Mouse (Mus musculus) bone marrow macrophage, adult 2 months (primary cell): ENCODE results near the gene Wdr81. TPM values are rescaled to one million over a fixed set of nuclear protein-coding genes. Genes with fewer than 3 reads are reported as not detected.
A peak's percentile ranks its signal among the peaks of the same experiment; 100 is the strongest.
"Not testable (repeated sequence)": the region's sequence is repeated elsewhere in the genome, so short reads cannot be mapped to it uniquely, and the experiment has no call there.

Experiments
- H3K27ac ChIP-seq: 2 replicates; pipeline ENCODE4 v1.5.1; 2012; ENCODE audit warnings: low read depth, low read length; ENCODE audit not compliant: insufficient read depth
- H3K4me1 ChIP-seq: 2 replicates; pipeline ENCODE4 v1.6.1; 2012; ENCODE audit warnings: low read length; ENCODE audit not compliant: control insufficient read depth, insufficient read depth
- H3K4me3 ChIP-seq: 2 replicates; pipeline ENCODE4 v1.5.1; 2012; ENCODE audit warnings: mild to moderate bottlenecking, low read length, moderate library complexity; ENCODE audit not compliant: insufficient read depth
- CTCF ChIP-seq: IDR thresholded peaks from 2 replicates; pipeline ENCODE4 v1.5.1; 2012; ENCODE audit warnings: low read depth, mild to moderate bottlenecking, low read length, moderate library complexity
- POLR2A ChIP-seq: IDR thresholded peaks from 2 replicates; pipeline ENCODE4 v1.6.1; 2012; ENCODE audit warnings: mild to moderate bottlenecking, low read depth, low read length, borderline replicate concordance
- polyA plus RNA-seq: library from polyadenylated mRNA; stranded (reverse); fragments of >200 nt; gene quantifications from 2 replicates; pipeline ENCODE4 v1.2.4, GENCODE M21; 2012; ENCODE audit not compliant: missing spikeins, insufficient read depth, insufficient read length

Gene Wdr81
- polyA plus RNA-seq, 1 experiment = 46.6 TPM

- H3K4me3 ChIP-seq = peak overlapping the region; percentile 91
- H3K27ac ChIP-seq = peak overlapping the region; percentile 72
- peaks cover 41% of the 10 kb centered on the region for H3K4me1 ChIP-seq
- TF ChIP-seq CTCF = no peak
- TF ChIP-seq POLR2A = no peak
Measured at GRCm38 (mm10) chr11:75462253-75462783, 7.8 kb upstream of the Wdr81 start.

GRCm38 (mm10) chr11:75461743-75462252 lies 7.3 kb upstream of the Wdr81 start:
- H3K27ac ChIP-seq = peak overlapping the region; percentile 72
- peaks cover 43% of the 10 kb centered on the region for H3K4me1 ChIP-seq
- no peak for TF ChIP-seq CTCF
- no peak for TF ChIP-seq POLR2A
- peak overlapping the region; percentile 91 for H3K4me3 ChIP-seq

GRCm38 (mm10) chr11:75460844-75461742 lies 6.6 kb upstream of the Wdr81 start, which contains the start of gene Tlcd2:
Gene Tlcd2, plus strand, starts transcription at chr11:75461715.
- Histone ChIP-seq H3K4me3 (peak within 1 kb of the TSS; percentile 91), H3K4me1 (peaks cover 49% of the 10 kb centered on the region), H3K27ac (peak within 1 kb of the TSS; percentile 100)
- no peak; the same call in 1 of the 2 replicates for TF ChIP-seq POLR2A
- TF ChIP-seq CTCF = peak; percentile 19; the same call in 1 of the 2 replicates

- peak overlapping the region; percentile 100 for H3K27ac ChIP-seq
- peak overlapping the region; percentile 63 for H3K4me3 ChIP-seq
- H3K4me1 ChIP-seq = peaks cover 57% of the 10 kb centered on the region
- TF ChIP-seq POLR2A (no peak), CTCF (no peak)
Measured at GRCm38 (mm10) chr11:75460103-75460843, 5.8 kb upstream of the Wdr81 start.

- Histone ChIP-seq H3K27ac (peak overlapping the region; percentile 100), H3K4me1 (peaks cover 60% of the 10 kb centered on the region), H3K4me3 (peak overlapping the region; percentile 45)
- TF ChIP-seq POLR2A = no peak
- TF ChIP-seq CTCF = no peak
Measured at GRCm38 (mm10) chr11:75459751-75460102, 5.2 kb upstream of the Wdr81 start.

GRCm38 (mm10) chr11:75459141-75459711 lies 4.7 kb upstream of the Wdr81 start:
- H3K4me1 ChIP-seq = peaks cover 58% of the 10 kb centered on the region
- TF ChIP-seq POLR2A (no peak), CTCF (no peak)
- no peak overlapping the region for H3K4me3 ChIP-seq
- H3K27ac ChIP-seq = peak overlapping the region; percentile 100

- Histone ChIP-seq H3K4me3 (0 out of 2 replicates have a peak overlapping the region, but pooled peaks have one; percentile 6), H3K27ac (peak overlapping the region; percentile 100), H3K4me1 (peaks cover 57% of the 10 kb centered on the region)
- TF ChIP-seq CTCF = no peak
- TF ChIP-seq POLR2A = no peak
Measured at GRCm38 (mm10) chr11:75458628-75459041, 4.1 kb upstream of the Wdr81 start.

- Histone ChIP-seq H3K4me3 (peak overlapping the region; percentile 6; the same call in 1 of the 2 replicates), H3K4me1 (peaks cover 56% of the 10 kb centered on the region)
Measured at GRCm38 (mm10) chr11:75458169-75458568, 3.7 kb upstream of the Wdr81 start.

GRCm38 (mm10) chr11:75456440-75456871 lies 1.9 kb upstream of the Wdr81 start:
- no peak overlapping the region for H3K27ac ChIP-seq
- TF ChIP-seq CTCF (no peak), POLR2A (no peak)
- no peak overlapping the region for H3K4me3 ChIP-seq
- H3K4me1 ChIP-seq = peaks cover 66% of the 10 kb centered on the region

More at GRCm38 (mm10) chr11:75458169-75458568, 3.7 kb upstream of the Wdr81 start:
- TF ChIP-seq POLR2A (no peak), CTCF (peak; percentile 40; the same call in 1 of the 2 replicates)
- H3K27ac ChIP-seq = peak overlapping the region; percentile 100

- H3K4me3 ChIP-seq = not testable (repeated sequence)
- peak overlapping the region; percentile 86 for H3K27ac ChIP-seq
- peaks cover 70% of the 10 kb centered on the region for H3K4me1 ChIP-seq
Measured at GRCm38 (mm10) chr11:75455971-75456370, 1.5 kb upstream of the Wdr81 start.
